Mouse (Mus musculus): ENCODE measurements around the gene Agbl4.

The Agbl4 gene

DNA sequence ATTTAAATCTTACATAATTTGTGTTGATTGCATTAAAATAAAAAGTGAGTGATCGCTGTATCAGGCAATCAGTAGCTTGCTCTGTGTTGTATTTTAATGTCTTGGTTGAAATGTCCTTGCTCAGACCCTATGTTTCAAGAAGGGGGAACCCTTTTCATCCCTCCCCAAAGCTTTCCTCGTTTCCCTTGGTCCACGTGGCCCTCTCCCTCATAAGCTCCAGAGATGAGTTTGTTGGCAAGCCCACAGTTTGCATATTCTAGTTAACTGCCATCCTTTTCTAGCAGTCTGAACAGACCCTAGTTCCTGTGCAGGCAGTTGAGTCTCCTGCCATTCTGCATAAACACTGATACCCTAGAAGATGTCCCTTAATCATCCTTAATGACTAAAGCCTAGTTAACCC is 1050.5 kb downstream of the Agbl4 start:
- DNase-seq (ENCODE audit: low read depth) = no peak

DNA sequence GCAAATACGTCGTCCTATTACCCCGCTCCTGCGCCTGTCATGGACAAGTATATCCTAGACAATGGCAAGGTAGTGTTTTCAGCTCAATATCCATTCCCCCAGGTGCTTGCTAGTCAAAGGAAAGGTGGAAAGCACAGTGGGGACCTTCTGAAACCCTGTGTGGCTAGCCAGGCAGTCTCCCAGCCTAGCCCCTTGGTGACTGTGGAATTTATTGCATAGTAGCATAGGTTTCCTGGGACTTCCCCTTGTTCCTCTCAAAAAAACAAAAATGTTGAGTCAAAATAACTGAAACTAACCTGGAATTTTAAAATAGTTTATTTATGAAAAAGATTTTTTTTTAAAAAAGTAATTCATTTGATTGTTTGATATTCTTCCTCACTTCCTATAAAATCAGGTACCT is 1051.1 kb downstream of the Agbl4 start:
- DNase-seq (ENCODE audit: low read depth) = no peak

DNA sequence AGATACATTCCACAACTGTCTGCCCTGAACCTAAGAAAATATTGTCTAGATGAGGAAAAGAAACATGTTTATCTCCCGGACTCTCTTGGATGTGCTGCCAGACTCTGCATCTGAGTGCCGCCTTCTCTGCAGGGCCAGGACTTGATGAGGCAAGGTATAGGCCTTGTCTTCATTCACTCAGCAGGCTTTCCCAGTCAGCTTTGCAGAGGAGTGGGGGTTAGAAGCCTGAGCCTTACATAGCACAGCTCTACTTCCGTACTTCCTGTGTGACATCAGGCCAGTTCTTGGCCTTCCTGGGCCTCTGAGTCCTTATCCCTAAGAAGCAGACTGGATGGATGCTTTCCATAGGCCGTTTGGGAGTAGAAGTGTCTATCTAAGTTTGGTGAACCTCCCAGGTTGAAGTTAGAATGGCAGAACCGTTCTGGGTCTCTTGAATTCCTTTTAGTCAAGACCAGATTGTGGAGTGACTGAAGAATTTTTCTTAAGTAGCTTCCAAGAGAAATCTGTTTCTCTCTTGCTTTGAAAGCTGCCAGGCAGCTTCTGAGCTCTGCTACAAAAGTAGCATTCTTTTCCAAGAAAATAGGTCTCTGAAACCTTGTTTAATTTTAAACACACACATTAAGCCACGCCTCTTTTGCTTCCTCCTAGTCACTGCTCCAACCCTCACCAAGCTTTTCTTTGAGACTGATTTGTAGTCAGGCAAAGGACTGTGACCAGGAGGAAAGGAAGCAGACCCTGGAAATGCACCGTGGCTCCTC is 1052.2 kb downstream of the Agbl4 start:
- DNase-seq (ENCODE audit: low read depth) = no peak

DNA sequence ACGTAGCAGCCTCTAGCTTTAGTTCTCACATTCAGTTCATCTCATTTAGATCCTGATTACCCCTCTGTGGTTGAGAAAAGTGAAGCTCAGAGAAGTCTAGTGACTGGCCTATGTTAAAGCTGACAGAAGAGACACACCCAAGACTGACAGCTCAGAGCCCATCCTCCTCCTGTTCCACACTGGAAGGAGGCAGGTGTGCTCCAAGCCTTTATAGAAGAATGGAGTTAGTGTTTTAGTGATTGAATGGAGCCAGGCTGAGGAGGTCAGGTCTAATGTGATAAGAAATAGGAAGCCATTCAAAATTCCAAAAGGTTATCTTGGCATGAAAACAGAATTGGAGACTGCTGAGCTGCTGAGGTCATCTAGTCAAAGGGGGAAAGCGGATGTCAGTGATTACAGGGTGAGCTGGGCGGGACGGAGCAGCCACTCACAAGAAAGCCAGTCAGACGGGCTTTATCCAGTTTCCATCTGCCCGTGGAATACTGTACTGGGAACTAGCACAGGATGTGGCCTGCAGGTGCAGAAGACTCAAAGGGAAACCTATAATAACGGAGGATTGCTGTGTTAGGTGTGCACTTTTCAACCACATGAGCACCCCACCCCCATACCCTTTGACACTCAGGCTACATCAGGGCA is 1053.9 kb downstream of the Agbl4 start:
- DNase-seq (ENCODE audit: low read depth) = no peak

DNA sequence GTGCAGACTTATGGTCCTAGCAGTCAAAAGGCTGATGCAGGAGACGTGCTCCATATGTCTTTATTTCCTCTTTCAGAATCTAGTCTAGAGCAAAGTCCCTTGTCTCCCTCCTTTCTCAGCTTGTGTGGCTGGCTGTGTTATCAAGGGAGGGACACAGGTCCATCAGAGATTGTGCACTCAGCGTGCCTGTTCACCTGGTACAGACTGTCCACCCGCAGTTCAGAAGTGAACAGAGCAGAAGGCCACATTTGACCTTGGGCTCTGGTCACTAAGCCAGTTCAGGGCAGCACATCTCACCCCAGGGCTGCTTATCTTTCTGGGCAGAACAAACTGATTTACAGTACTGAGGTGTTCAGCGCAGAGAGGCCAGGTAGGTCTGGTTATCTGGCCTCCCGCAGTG is 1054.7 kb downstream of the Agbl4 start:
- no peak for DNase-seq (ENCODE audit: low read depth)

DNA sequence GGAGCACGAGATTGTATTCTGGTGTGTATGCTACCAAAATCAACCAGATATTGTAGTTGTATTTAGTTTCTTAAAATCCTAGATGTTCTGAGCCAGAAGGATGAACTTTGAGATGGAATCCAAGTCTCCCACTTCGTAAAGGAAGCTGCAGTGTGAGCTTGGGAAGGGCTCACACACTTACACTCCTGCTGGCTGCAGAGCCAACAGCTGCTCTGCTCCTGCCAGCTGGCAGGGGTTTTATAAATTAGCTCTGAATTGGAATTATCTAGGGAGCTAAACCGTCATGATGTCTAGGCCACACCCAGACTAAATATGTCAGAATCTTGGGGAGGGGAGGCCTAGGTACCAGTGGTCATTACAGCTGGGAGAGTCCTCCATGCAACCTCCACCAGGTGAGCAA is 1055.8 kb downstream of the Agbl4 start:
- DNase-seq (ENCODE audit: low read depth) = no peak

DNA sequence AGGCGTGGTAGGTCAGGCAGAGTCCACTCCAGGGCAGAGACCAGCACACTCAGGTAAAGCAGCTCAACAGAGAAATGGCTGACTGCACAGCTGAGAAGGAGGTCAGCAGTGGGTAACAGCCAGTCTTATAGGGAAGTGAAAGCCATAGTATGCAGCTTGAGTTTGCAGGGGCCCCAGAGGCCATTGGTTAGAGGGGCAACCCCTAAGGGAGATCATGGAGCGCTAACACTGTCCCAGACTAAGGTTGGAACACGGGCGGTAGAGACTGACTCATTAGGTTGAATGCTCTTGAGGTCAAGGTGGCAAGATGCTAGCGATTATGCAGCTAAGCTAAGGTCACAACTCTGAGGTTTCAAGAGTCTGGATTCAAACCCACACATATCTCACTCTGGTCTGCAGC is 1058.2 kb downstream of the Agbl4 start:
- DNase-seq (ENCODE audit: low read depth) = no peak

DNA sequence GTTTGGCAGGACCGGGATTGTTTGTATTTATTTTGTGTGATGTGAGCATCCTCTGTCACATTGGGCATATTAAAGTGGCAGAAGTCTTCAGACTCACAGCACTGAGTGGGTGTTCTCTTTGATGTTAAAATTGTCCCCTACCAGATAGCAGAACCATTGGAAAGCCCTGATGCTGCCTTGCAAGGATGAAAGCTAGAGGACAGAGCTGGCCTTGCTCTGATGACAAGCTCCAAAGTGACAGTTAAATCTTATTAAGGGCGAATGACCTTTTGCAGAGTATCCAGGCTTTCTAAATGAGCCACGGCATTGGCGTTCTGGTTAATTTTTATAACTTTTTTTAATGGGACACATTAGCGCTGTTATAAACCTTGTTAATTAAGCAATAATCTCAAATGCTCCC is 1060.1 kb downstream of the Agbl4 start:
- DNase-seq (ENCODE audit: low read depth) = no peak

DNA sequence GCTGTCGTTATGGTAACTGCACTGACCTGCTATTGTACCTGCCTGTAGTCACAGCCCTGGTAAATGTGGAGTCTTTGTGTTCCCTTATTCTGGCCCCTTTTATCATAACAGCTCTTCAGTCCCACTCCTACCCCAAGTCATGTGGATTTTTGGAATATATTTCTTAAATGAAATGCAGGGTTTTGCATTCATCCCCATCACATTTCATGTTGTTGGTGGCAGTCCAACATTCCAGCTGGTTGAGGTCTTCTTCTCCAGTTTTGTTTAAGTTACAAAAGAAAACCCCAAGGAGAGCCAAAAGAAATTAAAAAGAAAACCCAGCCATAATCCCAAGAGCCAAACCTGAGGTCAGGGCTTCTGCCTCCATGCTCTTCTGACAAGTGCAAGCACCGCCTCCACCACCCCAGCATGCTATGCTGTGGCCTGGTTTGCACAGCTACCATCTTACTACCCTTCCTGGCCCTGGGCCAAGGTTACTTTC is 1069.9 kb downstream of the Agbl4 start:
- DNase-seq (ENCODE audit: low read depth) = no peak

DNA sequence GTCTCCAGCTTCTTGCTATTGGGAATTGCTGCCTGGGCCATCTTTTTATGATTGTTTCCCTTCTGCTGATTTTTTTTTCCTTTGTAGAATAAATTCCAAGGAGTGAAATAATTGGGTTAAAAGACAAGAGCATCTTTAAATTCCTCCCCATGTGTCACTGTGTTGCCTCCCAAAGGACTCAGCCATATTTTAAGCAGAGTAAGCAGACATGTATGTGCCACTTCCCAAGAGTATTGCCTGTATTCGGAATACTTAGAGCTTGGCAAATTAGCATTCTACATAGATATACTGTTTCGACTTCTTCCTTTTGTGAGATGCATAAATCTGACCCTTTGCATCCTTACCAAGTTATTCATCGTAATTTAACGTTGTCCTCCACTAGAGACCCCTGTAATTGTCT is 1070.3 kb downstream of the Agbl4 start:
- no peak for DNase-seq (ENCODE audit: low read depth)

DNA sequence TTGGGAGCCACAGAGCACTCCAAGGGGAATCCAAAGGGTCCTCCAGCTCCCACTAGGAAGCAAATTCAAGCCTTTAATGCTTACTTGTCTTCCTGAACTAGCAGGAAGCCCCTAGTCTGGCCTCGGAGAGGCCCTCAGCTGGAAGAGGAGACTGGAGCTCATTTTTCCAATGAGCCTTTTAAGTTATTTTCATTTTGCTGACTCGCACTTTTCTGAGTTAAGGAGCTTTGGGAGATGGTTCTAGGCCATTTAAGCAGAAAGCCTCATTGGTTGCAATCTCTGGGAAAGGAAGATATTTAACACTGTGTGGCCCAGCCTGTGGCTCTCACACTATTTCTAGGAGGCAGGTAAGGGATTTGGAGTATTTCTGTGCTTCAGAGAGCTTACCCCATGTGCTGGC is 1072.4 kb downstream of the Agbl4 start:
- no peak for DNase-seq (ENCODE audit: low read depth)

DNA sequence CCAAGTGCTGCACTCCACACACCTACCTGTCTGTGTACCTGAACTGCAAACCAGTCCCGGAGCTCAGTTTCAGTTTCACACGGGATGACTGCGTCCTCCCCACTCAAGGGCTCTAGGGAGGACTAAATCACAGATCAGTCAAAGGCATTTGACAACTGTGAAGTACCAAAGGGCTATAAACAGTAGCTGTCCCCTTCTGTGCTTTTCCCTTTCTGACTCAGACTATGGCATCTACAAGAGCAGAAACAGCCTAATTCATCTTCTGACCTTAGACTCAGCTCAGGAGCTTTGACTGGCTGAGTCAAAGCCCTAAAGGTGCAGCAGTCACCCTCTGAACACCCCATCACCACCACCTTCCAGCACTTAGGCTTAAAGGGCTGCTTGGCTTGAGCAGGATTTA is 1074.3 kb downstream of the Agbl4 start:
- DNase-seq (ENCODE audit: low read depth) = no peak

DNA sequence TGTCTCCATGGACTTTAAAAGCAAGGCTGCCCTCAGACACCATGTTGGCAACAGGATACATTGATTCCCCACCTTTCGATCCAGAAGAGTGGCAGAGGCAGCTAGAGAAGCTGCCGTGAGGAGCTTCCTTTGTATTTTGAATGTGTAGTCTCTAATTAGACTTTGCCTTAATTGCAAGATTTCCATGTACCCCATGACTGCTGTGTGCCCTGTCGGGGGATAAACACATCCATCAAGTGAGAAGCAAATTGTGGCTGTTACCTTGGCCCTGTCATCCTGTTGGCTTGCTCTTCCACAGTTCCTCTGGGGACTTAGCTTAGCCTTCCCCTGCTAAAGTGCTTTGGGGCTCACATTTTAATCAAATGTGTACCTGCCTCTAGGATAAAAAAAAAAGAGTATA is 1075.0 kb downstream of the Agbl4 start:
- DNase-seq (ENCODE audit: low read depth) = no peak

DNA sequence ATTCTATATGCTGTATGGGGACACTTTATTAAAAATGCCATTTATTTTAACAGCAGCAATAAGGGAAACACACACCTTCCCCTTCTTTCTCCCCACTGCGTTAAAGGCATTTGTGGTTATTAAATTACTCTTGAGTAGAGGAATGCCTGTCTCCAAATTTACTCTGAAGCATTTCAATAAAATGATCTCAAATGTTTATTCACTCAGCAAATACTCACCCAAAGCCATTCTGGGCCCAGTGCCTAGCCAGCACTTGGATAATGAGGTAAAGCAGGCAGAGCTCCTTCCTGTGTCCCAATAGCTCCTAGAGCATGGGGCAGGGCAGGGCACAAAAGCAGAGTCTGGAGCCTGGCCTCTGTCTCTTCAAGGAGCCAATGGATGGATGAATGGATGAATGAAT is 1075.6 kb downstream of the Agbl4 start:
- no peak for DNase-seq (ENCODE audit: low read depth)

DNA sequence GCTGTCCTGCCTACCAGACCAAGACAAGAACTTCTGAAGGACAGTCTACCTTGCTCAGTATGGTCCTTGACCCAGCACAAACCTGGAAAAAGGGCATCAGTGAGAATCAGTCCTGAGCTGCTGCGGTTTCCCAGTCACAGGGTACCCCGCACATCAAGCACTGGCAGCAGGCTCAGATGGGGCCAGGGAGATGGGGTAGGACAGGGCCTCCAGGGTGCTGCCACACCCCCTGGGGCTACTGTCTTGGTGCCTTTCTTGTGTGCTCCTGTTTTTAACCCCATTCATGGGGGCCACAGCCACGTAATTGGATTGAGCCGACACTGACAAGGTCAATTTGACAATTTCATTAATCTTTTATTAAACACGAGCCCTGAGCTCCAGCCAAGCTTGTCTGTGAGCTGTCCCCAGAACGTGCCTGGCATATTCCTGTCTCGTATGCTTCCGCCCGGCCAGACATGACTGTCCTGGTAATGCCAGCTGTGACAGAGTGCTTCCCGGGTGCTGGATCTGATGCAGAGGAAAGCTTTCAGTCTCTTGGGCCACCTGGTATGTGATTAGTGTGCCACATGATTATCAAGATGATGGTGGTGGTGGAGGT is 1078.0 kb downstream of the Agbl4 start:
- no peak for DNase-seq (ENCODE audit: low read depth)

DNA sequence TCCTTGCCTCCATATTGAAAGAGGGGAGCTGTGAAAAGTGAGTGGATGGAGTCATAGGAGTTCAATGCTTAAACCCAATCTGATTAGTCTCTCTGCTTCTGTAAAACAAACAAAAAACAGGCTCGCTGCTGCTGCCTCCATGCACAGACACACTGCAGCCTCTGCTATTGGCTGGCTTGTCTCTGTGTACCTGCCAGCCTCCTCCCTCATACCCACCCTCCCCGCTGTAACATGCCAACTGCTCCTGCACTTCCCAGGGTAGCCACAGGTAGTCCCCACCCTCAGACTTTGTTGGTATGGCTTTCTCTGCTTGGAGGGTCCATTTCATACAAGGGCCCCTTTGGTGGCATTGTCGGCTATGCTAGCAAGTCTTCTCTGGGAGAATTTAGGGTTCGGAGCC is 1080.0 kb downstream of the Agbl4 start:
- DNase-seq (ENCODE audit: low read depth) = no peak

DNA sequence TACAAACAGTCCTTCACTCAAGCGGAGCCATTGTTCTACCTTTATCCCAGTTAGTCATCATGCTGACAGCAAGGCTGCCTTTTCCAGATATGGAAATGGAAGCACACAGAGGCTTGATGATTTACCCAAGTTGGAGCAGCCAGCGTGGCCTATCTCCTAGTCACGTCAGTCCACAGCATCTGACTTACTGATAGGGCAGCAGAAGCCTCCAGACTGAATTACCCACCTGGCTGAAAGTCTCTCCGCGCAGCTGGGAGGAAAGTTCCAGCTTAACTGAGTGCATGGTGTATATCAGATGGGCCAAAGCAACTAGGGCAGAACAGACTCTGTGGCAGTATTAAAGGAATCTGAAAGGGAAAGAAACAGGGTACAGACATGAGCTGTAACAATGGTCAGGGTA is 1086.0 kb downstream of the Agbl4 start:
- no peak for DNase-seq (ENCODE audit: low read depth)

DNA sequence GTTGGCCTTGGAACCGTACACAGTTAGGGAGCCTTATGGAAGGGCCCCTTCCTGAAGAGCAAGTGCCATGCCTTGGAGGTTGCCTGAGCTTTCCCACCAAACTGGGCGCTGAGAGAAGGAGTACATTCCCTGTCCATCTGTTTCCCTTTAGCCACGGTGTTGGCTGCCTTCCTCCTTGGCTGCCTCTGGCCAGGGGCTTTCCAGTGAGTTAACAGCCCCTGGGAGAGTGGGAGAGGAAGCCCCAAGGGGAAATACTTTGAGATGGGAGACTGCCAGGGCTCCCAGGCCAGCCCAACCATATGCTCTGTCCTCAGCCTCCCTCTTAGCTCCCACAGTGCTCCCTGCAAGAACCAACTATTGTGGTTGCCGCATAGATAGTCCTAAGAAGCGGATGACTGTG is 1087.7 kb downstream of the Agbl4 start:
- DNase-seq (ENCODE audit: low read depth) = no peak

DNA sequence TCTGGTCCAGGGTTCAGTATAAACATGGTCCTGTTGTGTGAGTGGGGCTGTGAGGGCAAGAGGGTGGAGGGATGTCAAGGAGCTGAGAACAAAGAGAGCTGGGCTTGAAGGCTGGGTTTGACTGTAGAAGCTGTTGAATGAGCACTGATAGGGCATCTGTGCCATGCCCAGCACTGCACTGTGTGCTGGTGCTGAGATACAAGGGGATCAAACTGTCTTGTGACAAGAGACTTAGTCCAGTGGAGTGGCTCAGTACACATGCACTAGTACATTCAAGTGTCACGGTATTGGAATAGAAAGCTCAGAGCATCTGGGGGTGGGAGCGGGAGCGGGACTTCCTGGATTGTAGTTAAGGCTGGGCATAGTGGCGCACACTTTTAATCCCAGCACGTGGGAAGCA is 1088.7 kb downstream of the Agbl4 start:
- DNase-seq (ENCODE audit: low read depth) = no peak

DNA sequence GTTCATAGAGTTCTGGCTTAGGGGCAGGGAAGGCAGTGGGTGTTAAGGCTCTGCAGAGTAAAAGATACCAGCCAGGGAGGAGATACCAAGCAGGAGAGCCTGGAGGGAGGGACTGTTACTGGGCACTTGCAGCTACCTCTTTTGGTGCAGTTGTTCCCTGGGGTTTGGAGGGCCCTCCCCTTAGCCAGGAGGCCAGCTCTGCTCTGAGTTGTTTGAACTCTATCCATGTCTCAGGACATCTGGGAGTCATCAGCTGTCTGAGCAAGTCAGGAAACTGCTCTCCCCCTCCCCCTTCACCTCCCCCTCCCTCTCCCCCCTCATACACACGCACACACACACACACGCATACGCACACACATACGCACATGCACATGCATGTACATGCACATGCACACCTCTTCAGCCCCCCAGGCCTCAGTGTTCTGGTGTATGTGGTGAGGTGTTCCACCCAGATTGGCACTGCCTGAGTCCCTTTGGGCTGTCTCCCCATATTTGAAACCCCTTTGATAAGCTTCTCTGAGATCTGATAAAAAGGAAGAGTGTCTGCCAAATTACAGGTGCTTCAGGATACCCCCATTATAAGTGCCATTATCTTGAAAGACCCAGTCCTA is 1089.9 kb downstream of the Agbl4 start:
- DNase-seq (ENCODE audit: low read depth) = no peak

DNA sequence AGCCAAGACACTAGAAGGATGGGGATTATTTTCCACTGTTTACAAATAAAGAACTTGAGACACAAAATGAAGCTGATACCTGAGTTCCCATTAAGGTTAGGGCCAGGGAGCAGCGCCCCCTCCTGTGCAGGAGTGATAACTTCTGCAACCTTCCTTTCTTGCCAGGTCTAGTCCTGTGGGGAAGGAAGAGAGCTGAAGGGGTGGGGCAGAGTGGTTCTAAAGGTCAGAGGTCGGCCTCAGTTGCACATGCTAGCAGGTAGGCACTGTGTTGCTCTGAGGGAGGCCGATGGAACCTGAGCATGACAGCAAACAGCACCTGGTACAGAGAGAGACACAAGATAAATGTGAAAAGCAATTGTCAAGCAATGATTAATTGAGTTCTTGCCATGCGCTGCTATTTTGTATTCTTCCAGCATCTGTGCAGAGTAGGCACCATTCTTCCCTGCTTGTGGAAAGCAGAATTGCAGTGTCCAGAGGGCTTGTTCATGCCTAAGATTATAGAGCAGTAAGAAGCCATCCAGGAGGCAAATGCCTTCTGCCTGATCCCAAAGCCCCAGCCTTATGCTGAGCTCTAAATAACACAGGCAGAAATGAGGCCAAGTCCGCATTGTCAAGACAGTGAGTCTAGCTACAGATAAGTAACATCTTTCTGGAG is 1096.4 kb downstream of the Agbl4 start:
- peak; percentile 3 for DNase-seq (ENCODE audit: low read depth)

DNA sequence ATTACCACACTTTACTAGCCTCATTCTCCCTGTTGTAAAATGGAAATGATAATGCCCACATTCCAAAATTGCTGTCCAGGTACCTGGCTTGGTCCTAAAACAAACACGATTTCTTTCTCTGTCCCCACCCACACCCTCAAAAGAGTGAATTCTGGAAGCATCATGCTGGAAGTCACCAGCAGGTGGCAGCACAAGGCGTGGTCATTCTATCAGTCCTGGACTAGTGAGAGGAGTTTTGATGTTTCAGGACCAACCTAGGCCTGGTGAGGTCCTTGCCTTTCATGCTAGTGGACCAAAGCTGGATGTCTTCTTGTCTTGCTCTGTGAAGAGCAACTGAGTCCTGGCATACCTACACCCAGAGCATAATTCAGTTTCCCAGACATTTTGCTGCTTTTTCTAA is 1098.5 kb downstream of the Agbl4 start:
- DNase-seq (ENCODE audit: low read depth) = peak; percentile 40

DNA sequence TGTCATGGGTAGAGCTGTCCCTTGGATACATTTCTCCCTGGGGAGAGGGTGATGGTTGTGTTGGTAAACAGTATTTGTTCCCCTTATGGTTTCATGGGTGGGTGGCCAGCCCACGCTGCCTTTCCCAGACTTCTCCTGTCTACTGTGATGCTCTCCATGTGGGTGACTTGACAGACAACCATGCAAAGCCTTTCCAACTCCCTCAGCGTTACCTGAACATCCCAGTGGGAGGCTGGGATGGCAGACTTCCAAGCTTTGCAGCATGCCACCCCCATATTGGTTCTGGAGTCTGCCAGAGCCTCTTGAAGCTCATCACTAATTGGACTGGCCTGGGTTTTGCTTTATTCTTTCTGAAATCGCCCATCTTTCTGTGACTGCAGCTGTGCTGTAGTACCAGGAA is 1101.3 kb downstream of the Agbl4 start:
- DNase-seq (ENCODE audit: low read depth) = no peak

Data from c-Kit-positive CD71-negative TER-119-negative erythroid progenitor cells, embryonic 14.5 days (primary cell).